Mouse (Mus musculus): Measurements from ENCODE around the gene Jakmip3.

The Jakmip3 gene

GRCm38 (mm10) chr7:139095282-139095681 lies 154.8 kb downstream of the Jakmip3 start:
- no peak for DNase-seq (ENCODE audit: low read depth, low spot score)

GRCm38 (mm10) chr7:139096399-139096798 lies 155.9 kb downstream of the Jakmip3 start:
- peak; percentile 29 for DNase-seq (ENCODE audit: low read depth, low spot score)

GRCm38 (mm10) chr7:139100531-139101095 lies 160.1 kb downstream of the Jakmip3 start:
- DNase-seq (ENCODE audit: low read depth, low spot score), result no peak

- no peak for DNase-seq (ENCODE audit: low read depth, low spot score)
These were observed 160.8 kb downstream of the Jakmip3 start for GRCm38 (mm10) chr7:139101286-139101804.

GRCm38 (mm10) chr7:139101826-139102225 lies 161.3 kb downstream of the Jakmip3 start:
- DNase-seq (ENCODE audit: low read depth, low spot score), result no peak

- DNase-seq (ENCODE audit: low read depth, low spot score), result no peak
These were observed 163.4 kb downstream of the Jakmip3 start for GRCm38 (mm10) chr7:139103960-139104381.

- no peak for DNase-seq (ENCODE audit: low read depth, low spot score)
These were observed 164.5 kb downstream of the Jakmip3 start for GRCm38 (mm10) chr7:139105076-139105475.

GRCm38 (mm10) chr7:139105705-139106104 lies 165.2 kb downstream of the Jakmip3 start:
- no peak for DNase-seq (ENCODE audit: low read depth, low spot score)

GRCm38 (mm10) chr7:139107908-139108650 lies 167.5 kb downstream of the Jakmip3 start:
- peak; percentile 58 for DNase-seq (ENCODE audit: low read depth, low spot score)

- peak; percentile 74 for DNase-seq (ENCODE audit: low read depth, low spot score)
These were observed 178.7 kb downstream of the Jakmip3 start for GRCm38 (mm10) chr7:139119152-139119774.

- no peak for DNase-seq (ENCODE audit: low read depth, low spot score)
These were observed 179.2 kb downstream of the Jakmip3 start for GRCm38 (mm10) chr7:139119775-139120153.

GRCm38 (mm10) chr7:139125881-139126280 lies 185.4 kb downstream of the Jakmip3 start:
- peak; percentile 28 for DNase-seq (ENCODE audit: low read depth, low spot score)

- no peak for DNase-seq (ENCODE audit: low read depth, low spot score)
These were observed 186.0 kb downstream of the Jakmip3 start for GRCm38 (mm10) chr7:139126549-139126948.

- no peak for DNase-seq (ENCODE audit: low read depth, low spot score)
These were observed 188.5 kb downstream of the Jakmip3 start for GRCm38 (mm10) chr7:139128994-139129393.

GRCm38 (mm10) chr7:139130361-139130760 lies 189.8 kb downstream of the Jakmip3 start:
- peak; percentile 33 for DNase-seq (ENCODE audit: low read depth, low spot score)

GRCm38 (mm10) chr7:139131538-139131937 lies 191.0 kb downstream of the Jakmip3 start:
- no peak for DNase-seq (ENCODE audit: low read depth, low spot score)

GRCm38 (mm10) chr7:139133446-139133845 lies 192.9 kb downstream of the Jakmip3 start:
- no peak for DNase-seq (ENCODE audit: low read depth, low spot score)
